Mouse (Mus musculus): ENCODE data around the gene D630003M21Rik.

DNA sequence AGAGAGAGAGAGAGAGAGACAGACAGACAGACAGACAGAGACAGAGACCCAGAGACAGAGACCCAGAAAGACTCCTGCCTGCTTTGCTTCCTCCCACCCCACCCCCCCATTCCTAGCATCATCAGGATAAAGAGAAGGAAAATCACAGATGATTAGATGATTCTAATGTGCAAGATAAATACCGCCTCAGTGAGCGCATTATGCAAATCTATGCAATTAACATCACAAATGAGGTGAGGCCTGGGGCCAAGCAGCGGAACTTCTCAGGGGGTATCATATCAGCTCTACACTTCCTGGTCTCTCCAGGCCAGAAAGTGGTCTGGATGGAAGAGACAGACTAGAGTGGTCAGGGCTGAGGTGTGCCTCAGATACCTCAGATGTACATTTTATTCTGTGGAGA lies 51.4 kb downstream of the D630003M21Rik start:
- TF ChIP-seq POLR2A (IDR thresholded peaks at IDR 0.05; ENCODE audit: insufficient read length, low read depth) (no peak), MYOD1 (IDR thresholded peaks at IDR 0.05; ENCODE audit: control insufficient read depth in 1 of 3, insufficient read length in 2 of 3, low read depth in 2 of 3) (no peak), CEBPB (IDR thresholded peaks at IDR 0.05; ENCODE audit: insufficient read depth, poor library complexity, severe bottlenecking) (no peak), TCF12 (IDR thresholded peaks at IDR 0.05; ENCODE audit: insufficient read depth, poor library complexity, severe bottlenecking) (no peak), MYOG (IDR thresholded peaks at IDR 0.05; ENCODE audit: control insufficient read depth in 1 of 3, insufficient read depth in 1 of 3, insufficient read length in 2 of 3, low read depth in 2 of 3) (no peak), USF1 (IDR thresholded peaks at IDR 0.05; ENCODE audit: low read depth) (no peak), POLR2AphosphoS2 (IDR thresholded peaks at IDR 0.05; ENCODE audit: insufficient read length, low read depth) (no peak)

Measured in myocyte (in vitro differentiated cells).